Mouse (Mus musculus) midbrain, embryonic 10.5 days (tissue): Measurements from ENCODE around the gene Gatad1. TPM values are rescaled to one million over a fixed set of nuclear protein-coding genes. Genes with fewer than 3 reads are reported as not detected.

Experiments used
- DNase-seq: peaks from one replicate; pipeline ENCODE4 v3.0.0-alpha.2; 2017; ENCODE audit warnings: low spot score
- H3K27ac ChIP-seq: fragments of 300-500 bp; sonication (generic); replicated peaks from 2 replicates; pipeline ENCODE4 v1.5.1; 2016; ENCODE audit warnings: mild to moderate bottlenecking
- H3K27me3 ChIP-seq: fragments of 300-500 bp; sonication (generic); 2 replicates; pipeline ENCODE4 v1.6.1; 2016; ENCODE audit warnings: low read depth, mild to moderate bottlenecking; ENCODE audit not compliant: poor library complexity, severe bottlenecking
- H3K36me3 ChIP-seq: fragments of 300-500 bp; sonication (generic); 2 replicates; pipeline ENCODE4 v1.6.1; 2016; ENCODE audit warnings: mild to moderate bottlenecking, moderate library complexity
- H3K4me1 ChIP-seq: fragments of 300-500 bp; sonication (generic); 2 replicates; pipeline ENCODE4 v1.6.1; 2016
- H3K4me3 ChIP-seq: fragments of 300-500 bp; sonication (generic); 2 replicates; pipeline ENCODE4 v1.5.1; 2016; ENCODE audit warnings: mild to moderate bottlenecking, moderate library complexity
- H3K9me3 ChIP-seq: fragments of 300-500 bp; sonication (generic); replicated peaks from 2 replicates; pipeline ENCODE4 v1.6.1; 2016; ENCODE audit warnings: mild to moderate bottlenecking
- WGBS: fragments of 180-500 bp; shearing (Covaris S2); methylation state at CpG from one replicate; pipeline ENCODE4 v1.1.7; 2016; 5-methylcytosine and 5-hydroxymethylcytosine counted together
- polyA plus RNA-seq: library from polyadenylated mRNA; unstranded; fragments of >200 nt; fragmentation: Nextera tagmentation; extraction: Ambion mirVana; gene quantifications from 2 replicates; pipeline ENCODE4 v1.2.1, GENCODE M21; 2016

Gatad1 gene
- polyA plus RNA-seq, 1 experiment from 2014 or later, result 87.1 TPM

DNA sequence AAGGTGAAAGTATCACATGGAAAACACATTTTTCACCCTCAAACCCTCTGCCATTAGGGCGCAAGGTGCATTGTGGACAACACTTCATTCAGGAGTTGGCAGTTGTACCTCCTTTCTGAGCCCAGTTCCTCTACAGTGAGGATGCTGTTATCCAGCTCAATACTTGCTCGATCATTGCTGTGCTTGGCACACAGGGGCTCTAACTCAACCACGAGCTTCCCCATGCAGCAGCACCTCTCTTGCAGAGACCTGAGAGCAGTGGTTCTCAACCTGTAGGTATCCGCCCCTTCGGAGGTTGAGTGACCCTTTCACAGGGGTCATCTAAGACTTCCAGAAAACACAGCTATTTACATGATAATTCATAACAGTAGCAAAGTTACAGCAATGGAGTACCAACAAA, 5.4 kb downstream of the Gatad1 start:
- H3K4me1 ChIP-seq, result peaks cover 4% of the 10 kb centered on the region
- no peaks in the 10 kb centered on the region for H3K36me3 ChIP-seq
- no peak overlapping the region for H3K27ac ChIP-seq
- 89% methylated on average over 5 of the region's 5 CpGs for WGBS
- H3K27me3 ChIP-seq, result no peaks in the 10 kb centered on the region
- H3K9me3 ChIP-seq, result no peaks in the 10 kb centered on the region
- no peak for DNase-seq
- no peak overlapping the region for H3K4me3 ChIP-seq

DNA sequence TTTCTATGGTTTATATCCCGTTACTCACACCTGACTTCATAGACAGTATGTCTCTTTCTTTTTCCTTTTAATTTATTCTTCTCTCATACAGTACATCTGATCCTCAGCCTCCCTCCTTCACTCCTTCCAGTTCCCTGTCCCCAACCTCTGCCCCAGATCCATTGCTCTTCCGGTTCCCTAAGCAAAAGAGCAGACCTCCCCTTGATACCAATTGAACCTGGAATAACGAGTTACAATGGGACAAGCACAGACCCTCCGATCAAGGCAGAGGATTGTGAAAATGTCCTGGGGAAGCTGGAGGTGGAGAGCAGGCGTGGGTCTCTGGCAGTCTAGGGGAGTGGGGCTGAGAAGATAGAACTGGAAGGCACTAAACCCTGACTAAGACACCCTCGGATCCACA, 6.1 kb downstream of the Gatad1 start, which contains the start of gene Tmbim7:
Gene Tmbim7, plus strand, starts transcription at position 301 of the 400 bp plus-strand sequence.
- H3K9me3 ChIP-seq, result no peaks in the 10 kb centered on the region
- WGBS, result 79% methylated on average over 6 of the region's 6 CpGs
- H3K4me1 ChIP-seq, result peaks cover 11% of the 10 kb centered on the region

DNA sequence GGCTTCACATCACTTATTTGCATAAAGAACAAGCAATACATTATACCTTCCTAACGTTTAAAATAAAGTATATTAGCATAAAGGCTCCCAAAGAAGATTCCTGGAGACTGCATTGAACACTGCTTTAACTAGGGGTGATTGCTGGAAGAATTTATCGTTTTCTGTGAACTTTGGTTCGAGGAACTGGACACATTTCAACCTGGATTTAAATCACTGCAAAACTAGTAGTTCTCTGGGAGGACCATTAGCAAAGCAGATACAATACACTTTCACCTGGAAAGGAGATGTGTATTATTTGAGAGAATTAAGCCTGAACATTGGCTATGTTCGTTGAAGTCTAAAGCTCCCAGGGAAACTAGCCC, 8.2 kb downstream of the Gatad1 start:
- DNase-seq, result no peak
- Histone ChIP-seq H3K9me3 (no peaks in the 10 kb centered on the region), H3K4me1 (peaks cover 19% of the 10 kb centered on the region), H3K36me3 (peaks cover 20% of the 10 kb centered on the region), H3K4me3 (no peak overlapping the region), H3K27me3 (no peaks in the 10 kb centered on the region), H3K27ac (no peak overlapping the region)
- WGBS, result 76% methylated on average over 4 of the region's 4 CpGs

More for the DNA sequence above, 6.1 kb downstream of the Gatad1 start, which contains the start of gene Tmbim7:
- H3K36me3 ChIP-seq, result no peaks in the 10 kb centered on the region
- no peak within 1 kb of the TSS for H3K27ac ChIP-seq
- H3K4me3 ChIP-seq, result no peak within 1 kb of the TSS
- no peak for DNase-seq
- H3K27me3 ChIP-seq, result no peaks in the 10 kb centered on the region

DNA sequence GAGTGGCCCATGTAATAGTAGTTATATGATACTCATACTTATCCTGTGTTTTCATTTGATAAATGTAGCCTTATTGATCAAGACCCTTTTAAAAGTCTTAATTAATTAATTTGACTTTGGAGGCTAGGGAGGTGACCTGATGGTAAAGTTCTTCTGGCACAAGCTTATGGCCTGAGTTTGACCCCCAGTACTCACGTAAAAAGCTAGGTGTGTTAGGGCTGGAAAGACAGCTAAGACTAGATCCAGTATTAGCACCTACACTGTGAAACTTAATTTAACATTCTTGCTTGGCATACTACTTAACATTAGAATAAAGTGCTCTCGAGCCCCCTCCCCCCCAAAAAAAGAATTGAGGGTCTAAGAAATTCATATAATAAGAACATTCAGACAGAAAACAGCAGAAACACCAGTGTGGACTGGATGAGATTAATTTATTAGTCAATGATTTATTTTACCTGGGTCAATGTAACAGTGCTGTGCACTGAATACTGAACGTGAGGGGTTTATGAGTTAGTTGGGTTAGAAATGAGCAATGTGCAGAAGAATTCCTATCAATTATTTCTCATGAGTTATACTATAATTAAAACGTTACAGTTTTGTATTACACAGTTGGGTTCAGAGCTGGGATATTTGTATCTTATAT, 8.7 kb downstream of the Gatad1 start:
- H3K4me3 ChIP-seq, result peak overlapping the region; percentile 94
- H3K27ac ChIP-seq, result peak overlapping the region; percentile 96
- WGBS, result 55% methylated on average over 4 of the region's 4 CpGs
- H3K36me3 ChIP-seq, result peaks cover 25% of the 10 kb centered on the region
- no peaks in the 10 kb centered on the region for H3K9me3 ChIP-seq
- H3K4me1 ChIP-seq, result peaks cover 19% of the 10 kb centered on the region
- H3K27me3 ChIP-seq, result no peaks in the 10 kb centered on the region
- no peak for DNase-seq

DNA sequence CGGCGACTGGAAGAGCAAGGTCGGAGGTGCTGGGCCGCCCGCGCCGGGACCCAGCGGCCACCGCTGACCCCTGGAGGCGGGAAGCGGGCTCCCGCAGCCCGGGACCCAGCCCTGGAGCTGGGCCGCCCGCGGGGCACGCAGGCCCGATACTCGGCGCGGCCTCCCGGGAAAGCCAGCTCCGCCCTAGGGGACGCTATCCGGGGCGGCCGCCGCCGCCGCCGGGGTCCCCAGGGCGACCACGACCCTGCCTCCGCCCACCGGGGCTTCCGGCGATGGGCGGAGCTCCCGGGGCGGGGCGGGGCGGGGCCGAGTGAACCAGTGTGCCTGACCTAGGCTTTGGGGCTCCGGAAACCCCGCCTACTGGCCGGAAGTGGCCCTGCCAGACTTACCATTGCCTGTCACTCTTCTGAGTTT, 9.3 kb downstream of the Gatad1 start:
- Histone ChIP-seq H3K36me3 (peaks cover 31% of the 10 kb centered on the region), H3K27me3 (no peaks in the 10 kb centered on the region), H3K4me3 (peak overlapping the region; percentile 94), H3K9me3 (no peaks in the 10 kb centered on the region), H3K4me1 (peaks cover 19% of the 10 kb centered on the region), H3K27ac (peak overlapping the region; percentile 96)
- under 1% methylated on average over 37 of the region's 46 CpGs for WGBS
- DNase-seq, result peak; percentile 94

DNA sequence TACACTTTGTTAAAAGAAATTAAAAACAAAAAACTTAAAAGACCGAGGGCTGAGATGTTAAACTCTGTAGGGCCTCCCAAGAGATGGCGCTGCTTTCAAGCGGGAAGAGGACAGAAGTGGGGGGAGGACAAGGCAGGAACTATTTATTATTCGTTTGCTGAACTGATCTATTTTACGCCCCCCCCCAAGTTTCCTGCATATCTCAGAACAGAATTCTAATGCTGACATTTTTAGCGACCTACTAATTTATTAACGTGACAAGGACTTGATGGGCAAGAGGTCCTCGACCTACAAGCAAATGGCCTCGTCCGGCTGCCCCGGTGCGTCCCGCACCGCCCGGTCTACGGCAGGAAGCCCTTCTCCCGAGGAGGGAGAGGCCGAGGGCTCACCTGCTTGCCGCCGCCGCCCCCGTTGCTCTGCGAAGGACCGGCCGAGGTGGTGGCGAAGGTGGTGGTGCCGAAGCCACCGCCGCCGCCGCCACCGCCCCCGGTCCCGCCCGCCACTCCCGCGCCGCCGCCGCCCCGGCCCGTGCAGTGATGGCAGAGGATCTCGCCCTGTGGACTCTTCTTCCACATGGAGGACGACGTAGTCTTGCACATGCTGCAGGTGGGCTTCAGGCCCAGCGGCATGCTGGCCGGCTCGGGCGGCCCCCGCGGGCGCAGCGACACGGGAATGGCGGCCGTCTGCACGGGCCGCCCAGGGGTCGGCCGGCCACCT, 9.8 kb downstream of the Gatad1 start:
- WGBS, result under 1% methylated on average over 52 of the region's 60 CpGs
- Histone ChIP-seq H3K4me3 (peak overlapping the region; percentile 94), H3K36me3 (peaks cover 36% of the 10 kb centered on the region), H3K4me1 (peaks cover 19% of the 10 kb centered on the region), H3K27ac (peak overlapping the region; percentile 96), H3K27me3 (no peaks in the 10 kb centered on the region), H3K9me3 (no peaks in the 10 kb centered on the region)
- DNase-seq, result peak; percentile 71

DNA sequence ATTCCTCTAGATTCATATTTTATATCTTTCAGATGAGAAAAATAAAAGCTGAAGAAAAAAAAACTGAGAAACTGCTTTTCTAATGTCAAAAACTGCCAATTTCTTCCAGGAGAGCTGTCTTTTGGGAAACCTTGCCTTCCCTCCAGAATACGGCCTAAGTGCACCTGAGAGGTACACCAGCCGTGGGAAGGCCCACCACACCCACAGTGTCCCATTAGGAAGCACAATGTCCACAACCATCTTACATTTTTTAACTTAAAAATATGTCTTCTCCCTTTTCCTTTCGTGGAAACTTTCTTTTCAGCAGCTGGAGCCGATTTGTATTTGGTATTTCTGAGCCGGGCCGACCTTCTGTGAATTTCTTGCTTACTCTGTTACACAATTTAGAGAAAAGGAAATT, 10.4 kb downstream of the Gatad1 start:
- no peaks in the 10 kb centered on the region for H3K27me3 ChIP-seq
- 37% methylated on average over 6 of the region's 6 CpGs for WGBS
- H3K9me3 ChIP-seq, result no peaks in the 10 kb centered on the region
- peak overlapping the region; percentile 94 for H3K4me3 ChIP-seq
- H3K4me1 ChIP-seq, result peaks cover 19% of the 10 kb centered on the region
- H3K36me3 ChIP-seq, result peaks cover 43% of the 10 kb centered on the region
- peak overlapping the region; percentile 96 for H3K27ac ChIP-seq
- no peak for DNase-seq

DNA sequence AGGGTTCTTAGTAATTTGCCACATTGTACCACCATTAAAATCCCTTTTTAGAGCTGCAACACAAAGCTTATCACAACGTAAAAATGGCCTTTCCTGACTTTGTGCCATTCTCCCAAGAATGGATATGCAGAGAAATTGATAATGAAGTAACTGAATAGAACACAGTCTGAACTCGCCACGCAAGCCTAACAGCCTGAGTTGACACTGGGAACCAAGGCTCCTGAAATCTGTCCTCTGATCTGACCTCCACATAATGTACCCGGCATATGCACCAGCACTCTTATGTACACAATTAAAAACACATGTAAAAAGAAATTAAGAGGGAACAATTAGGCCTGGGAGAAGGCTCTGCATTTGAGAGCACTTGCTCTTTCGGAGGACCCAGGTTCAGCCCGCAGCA, 11.7 kb downstream of the Gatad1 start:
- H3K36me3 ChIP-seq, result peaks cover 55% of the 10 kb centered on the region
- no peak for DNase-seq
- 89% methylated on average over 6 of the region's 6 CpGs for WGBS

DNA sequence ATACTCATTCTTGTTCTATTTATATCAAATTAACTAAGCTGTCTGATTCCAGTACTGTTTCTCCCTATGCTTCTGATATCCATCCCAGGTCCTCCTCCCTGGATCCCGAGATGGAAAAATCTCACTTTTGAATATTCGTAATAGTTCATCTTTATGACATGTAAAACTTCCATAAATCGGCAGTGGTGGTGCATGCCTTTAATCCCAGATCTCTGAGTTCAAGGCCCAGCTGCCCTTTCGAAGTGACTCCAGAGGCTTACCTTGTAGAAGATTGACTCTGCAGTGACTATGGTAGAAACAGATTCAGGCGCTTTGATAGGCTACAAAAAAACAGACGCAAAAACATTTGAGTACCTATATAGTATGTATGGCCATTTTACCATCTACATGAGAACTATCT, 12.4 kb downstream of the Gatad1 start:
- DNase-seq, result no peak
- Histone ChIP-seq H3K36me3 (peaks cover 62% of the 10 kb centered on the region), H3K4me3 (no peak overlapping the region), H3K27me3 (no peaks in the 10 kb centered on the region), H3K9me3 (no peaks in the 10 kb centered on the region), H3K4me1 (peaks cover 19% of the 10 kb centered on the region), H3K27ac (no peak overlapping the region)
- WGBS, result 94% methylated on average over 6 of the region's 6 CpGs

More for the DNA sequence above, 11.7 kb downstream of the Gatad1 start:
- no peak overlapping the region for H3K27ac ChIP-seq
- H3K9me3 ChIP-seq, result no peaks in the 10 kb centered on the region
- H3K4me3 ChIP-seq, result no peak overlapping the region
- H3K4me1 ChIP-seq, result peaks cover 19% of the 10 kb centered on the region
- no peaks in the 10 kb centered on the region for H3K27me3 ChIP-seq

DNA sequence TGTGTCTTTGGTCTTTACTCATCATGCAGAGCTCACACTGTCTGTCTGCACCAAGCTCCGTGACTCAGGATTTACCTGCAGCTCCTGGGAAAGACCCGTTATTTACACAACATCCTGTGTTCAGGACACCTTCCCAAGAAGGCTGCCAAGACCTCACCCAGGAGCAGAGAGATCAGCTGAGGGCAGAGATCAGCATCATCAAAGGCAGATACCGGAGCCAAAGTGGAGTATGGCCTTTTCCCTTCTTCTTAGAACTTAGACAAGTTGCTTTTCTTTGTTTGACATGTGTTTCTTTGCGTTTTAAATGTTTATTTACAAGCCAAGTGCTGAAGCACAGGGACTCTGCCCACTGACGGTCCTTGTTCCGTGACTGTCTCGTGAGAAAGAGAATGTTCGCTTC, 21.7 kb downstream of the Gatad1 start:
- no peak for DNase-seq
- Histone ChIP-seq H3K27ac (no peak overlapping the region), H3K27me3 (no peaks in the 10 kb centered on the region), H3K4me3 (no peak overlapping the region), H3K9me3 (no peaks in the 10 kb centered on the region), H3K4me1 (no peaks in the 10 kb centered on the region), H3K36me3 (peaks cover 69% of the 10 kb centered on the region)
- WGBS, result 84% methylated on average over 8 of the region's 8 CpGs

DNA sequence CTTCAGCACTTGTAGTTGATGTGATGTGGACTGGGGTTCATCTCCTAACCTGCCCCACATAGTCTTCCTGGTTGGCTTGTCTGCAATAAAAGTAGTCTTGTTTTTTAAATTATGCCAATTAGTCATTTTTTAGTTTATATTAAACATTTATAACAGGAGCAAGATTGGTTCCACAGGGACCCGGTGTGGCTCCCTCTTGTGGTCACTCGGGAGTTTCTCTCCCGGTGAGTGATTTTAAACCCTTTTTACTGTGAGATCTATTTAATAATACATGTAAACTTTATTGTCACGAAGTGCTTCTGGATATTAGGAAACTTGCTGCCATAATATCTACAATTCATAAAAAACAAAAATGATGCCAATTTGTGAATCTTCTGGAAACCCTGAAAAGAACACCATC, 23.0 kb downstream of the Gatad1 start:
- no peaks in the 10 kb centered on the region for H3K4me1 ChIP-seq
- no peaks in the 10 kb centered on the region for H3K27me3 ChIP-seq
- H3K4me3 ChIP-seq, result no peak overlapping the region
- H3K36me3 ChIP-seq, result peaks cover 66% of the 10 kb centered on the region
- no peak overlapping the region for H3K27ac ChIP-seq
- no peak for DNase-seq
- H3K9me3 ChIP-seq, result no peaks in the 10 kb centered on the region
- WGBS, result 73% methylated on average over 4 of the region's 4 CpGs

DNA sequence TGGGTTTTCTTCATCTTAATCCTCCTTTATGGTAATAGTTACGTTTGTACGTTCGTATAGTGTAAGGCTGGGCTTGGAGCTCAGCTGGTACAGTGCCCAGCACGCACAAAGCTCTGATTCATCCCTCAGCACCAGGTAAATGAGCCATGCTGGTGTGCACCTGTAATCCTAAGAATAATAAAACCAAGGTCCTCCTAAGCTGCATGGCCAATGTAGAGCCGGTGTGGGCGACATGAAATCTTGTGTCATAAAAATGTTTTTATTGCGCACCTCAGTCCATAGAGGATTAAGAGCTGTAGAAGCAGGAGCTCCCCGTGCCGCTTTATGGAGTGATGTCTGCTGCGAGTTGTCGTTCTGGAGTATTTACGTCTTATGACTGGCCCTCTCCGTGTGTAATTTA, 23.7 kb downstream of the Gatad1 start:
- Histone ChIP-seq H3K4me3 (no peak overlapping the region), H3K9me3 (no peaks in the 10 kb centered on the region), H3K27ac (no peak overlapping the region), H3K36me3 (peaks cover 66% of the 10 kb centered on the region), H3K4me1 (no peaks in the 10 kb centered on the region), H3K27me3 (no peaks in the 10 kb centered on the region)
- no peak for DNase-seq
- WGBS, result 96% methylated on average over 13 of the region's 13 CpGs

DNA sequence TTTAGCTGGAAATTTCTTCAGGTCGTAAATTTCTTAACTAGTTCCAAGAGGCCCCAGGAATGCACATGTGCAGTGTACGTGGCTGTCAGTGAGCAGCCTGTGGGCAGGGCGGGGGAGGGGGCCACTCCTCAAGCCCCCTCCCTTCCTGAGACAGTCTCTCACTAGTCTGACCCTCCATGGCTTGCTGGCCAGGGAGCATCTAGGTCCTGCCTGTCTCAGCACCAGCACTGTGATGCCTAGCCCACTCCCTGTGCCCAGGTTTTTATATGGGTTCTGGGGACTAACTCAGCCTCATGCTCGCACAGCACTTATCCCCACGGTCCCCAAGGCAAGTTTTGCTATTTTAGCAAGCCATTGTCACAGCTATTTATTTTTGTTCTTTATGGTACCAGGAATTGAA, 24.7 kb downstream of the Gatad1 start:
- Histone ChIP-seq H3K27ac (no peak overlapping the region), H3K36me3 (peaks cover 65% of the 10 kb centered on the region), H3K4me3 (no peak overlapping the region), H3K9me3 (no peaks in the 10 kb centered on the region), H3K4me1 (no peaks in the 10 kb centered on the region), H3K27me3 (no peaks in the 10 kb centered on the region)
- WGBS, result 89% methylated on average over 5 of the region's 5 CpGs
- no peak for DNase-seq
